Mouse (Mus musculus) lung, adult 2 months (tissue): Measurements from ENCODE around the gene Fut8. TPM values are rescaled to one million over a fixed set of nuclear protein-coding genes. Genes with fewer than 3 reads are reported as not detected.
"Not testable (repeated sequence)": the region's sequence is repeated elsewhere in the genome, so short reads cannot be mapped to it uniquely, and the experiment has no call there.

Experiments used
- DNase-seq: peaks from one replicate; pipeline ENCODE4 v3.0.0; 2022
- H3K4me1 ChIP-seq: fragments of 200-500 bp; 2 replicates; pipeline ENCODE4 v1.6.1; 2011; ENCODE audit warnings: low read length; ENCODE audit not compliant: control insufficient read depth, insufficient read depth
- H3K4me3 ChIP-seq: fragments of 200-500 bp; replicated peaks from 2 replicates; pipeline ENCODE3; 2011; ENCODE audit warnings: low read depth, mild to moderate bottlenecking, control low read depth, low read length; ENCODE audit errors: extremely low read depth
- CTCF ChIP-seq: fragments of 200-500 bp; IDR thresholded peaks from 2 replicates; pipeline ENCODE4 v1.5.1; 2011; ENCODE audit warnings: mild to moderate bottlenecking, low read length, control low read depth; ENCODE audit not compliant: insufficient read depth
- POLR2A ChIP-seq: fragments of 200-500 bp; IDR thresholded peaks from 2 replicates; pipeline ENCODE4 v1.6.1; 2011; ENCODE audit warnings: low read depth, mild to moderate bottlenecking, control low read depth, low read length, borderline replicate concordance; ENCODE audit errors: extremely low read depth
- WGBS: fragments of 180-500 bp; shearing (Covaris S2); methylation state at CpG from one replicate; pipeline ENCODE4 v1.1.7; 2018; 5-methylcytosine and 5-hydroxymethylcytosine counted together
- polyA plus RNA-seq: library from polyadenylated mRNA; depleted of rRNA; stranded (reverse); fragments of >200 nt; gene quantifications from 2 replicates; pipeline ENCODE4 v1.2.3, GENCODE M21; 2012

The Fut8 gene
- polyA plus RNA-seq, 1 experiment: 12.4 TPM

- TF ChIP-seq CTCF: no peak
- TF ChIP-seq POLR2A: no peak
- 41% methylated on average over 1 of the region's 1 CpGs for WGBS
- no peak overlapping the region for H3K4me3 ChIP-seq
- no peak for DNase-seq
- H3K4me1 ChIP-seq: peaks cover 5% of the 10 kb centered on the region
Measured at GRCm38 (mm10) chr12:77240839-77241238, 2.9 kb downstream of the Fut8 start.

- DNase-seq: peak; percentile 10
- TF ChIP-seq CTCF (no peak), POLR2A (no peak)
- H3K4me1 ChIP-seq: no peaks in the 10 kb centered on the region; the same call in 1 of the 2 replicates
Measured at GRCm38 (mm10) chr12:77262650-77263049, 24.7 kb downstream of the Fut8 start.

GRCm38 (mm10) chr12:77263816-77264215 lies 25.9 kb downstream of the Fut8 start:
- TF ChIP-seq POLR2A (no peak), CTCF (no peak)
- DNase-seq: no peak
- 71% methylated on average over 2 of the region's 2 CpGs for WGBS

More at GRCm38 (mm10) chr12:77262650-77263049, 24.7 kb downstream of the Fut8 start:
- H3K4me3 ChIP-seq: no peak overlapping the region

GRCm38 (mm10) chr12:77270694-77271093 lies 32.8 kb downstream of the Fut8 start:
- WGBS: 70% methylated on average over 3 of the region's 3 CpGs
- no peak overlapping the region for H3K4me3 ChIP-seq
- no peaks in the 10 kb centered on the region for H3K4me1 ChIP-seq
- TF ChIP-seq CTCF (no peak), POLR2A (no peak)
- DNase-seq: no peak

More at GRCm38 (mm10) chr12:77263816-77264215, 25.9 kb downstream of the Fut8 start:
- no peaks in the 10 kb centered on the region; the same call in 1 of the 2 replicates for H3K4me1 ChIP-seq
- H3K4me3 ChIP-seq: no peak overlapping the region

- Histone ChIP-seq H3K4me3 (no peak overlapping the region), H3K4me1 (no peaks in the 10 kb centered on the region)
- no peak for DNase-seq
- 95% methylated on average over 2 of the region's 2 CpGs for WGBS
- TF ChIP-seq CTCF (no peak), POLR2A (no peak)
Measured at GRCm38 (mm10) chr12:77288507-77288906, 50.6 kb downstream of the Fut8 start.

- no peak for DNase-seq
- H3K4me3 ChIP-seq: no peak overlapping the region
- TF ChIP-seq POLR2A (no peak), CTCF (no peak)
- no peaks in the 10 kb centered on the region for H3K4me1 ChIP-seq
- WGBS: 83% methylated on average over 4 of the region's 4 CpGs
Measured at GRCm38 (mm10) chr12:77291017-77291416, 53.1 kb downstream of the Fut8 start.

GRCm38 (mm10) chr12:77291864-77292263 lies 53.9 kb downstream of the Fut8 start:
- DNase-seq: not testable (repeated sequence)

GRCm38 (mm10) chr12:77292375-77293258 lies 54.7 kb downstream of the Fut8 start:
- WGBS: 58% methylated on average over 4 of the region's 4 CpGs
- no peak for DNase-seq
- no peak for TF ChIP-seq CTCF
- TF ChIP-seq POLR2A: no peak

More at GRCm38 (mm10) chr12:77291864-77292263, 53.9 kb downstream of the Fut8 start:
- 58% methylated on average over 2 of the region's 2 CpGs for WGBS
- not testable (repeated sequence) for H3K4me1 ChIP-seq, H3K4me3 ChIP-seq

GRCm38 (mm10) chr12:77296119-77296518 lies 58.2 kb downstream of the Fut8 start:
- DNase-seq: no peak
- H3K4me1 ChIP-seq: no peaks in the 10 kb centered on the region; the same call in 1 of the 2 replicates
- TF ChIP-seq CTCF (no peak), POLR2A (no peak)
- 84% methylated on average over 1 of the region's 1 CpGs for WGBS
- H3K4me3 ChIP-seq: no peak overlapping the region

More at GRCm38 (mm10) chr12:77292375-77293258, 54.7 kb downstream of the Fut8 start:
- H3K4me3 ChIP-seq: no peak overlapping the region
- H3K4me1 ChIP-seq: no peaks in the 10 kb centered on the region

- whole genome bisulfite sequencing: 78% methylated on average over 4 of the region's 4 CpGs
- TF ChIP-seq POLR2A (no peak), CTCF (no peak)
- DNase-seq: no peak
- no peak overlapping the region for H3K4me3 ChIP-seq
- no peaks in the 10 kb centered on the region; the same call in 1 of the 2 replicates for H3K4me1 ChIP-seq
Measured at GRCm38 (mm10) chr12:77297114-77297513, 59.2 kb downstream of the Fut8 start.
